Mouse (Mus musculus) layer of hippocampus, adult 11-12 months (tissue): ENCODE data around the gene Gm20696.

Experiments used
- DNase-seq: peaks from one replicate; pipeline ENCODE4 v3.0.0; 2022; ENCODE audit warnings: low spot score

Gene Gm20696

DNA sequence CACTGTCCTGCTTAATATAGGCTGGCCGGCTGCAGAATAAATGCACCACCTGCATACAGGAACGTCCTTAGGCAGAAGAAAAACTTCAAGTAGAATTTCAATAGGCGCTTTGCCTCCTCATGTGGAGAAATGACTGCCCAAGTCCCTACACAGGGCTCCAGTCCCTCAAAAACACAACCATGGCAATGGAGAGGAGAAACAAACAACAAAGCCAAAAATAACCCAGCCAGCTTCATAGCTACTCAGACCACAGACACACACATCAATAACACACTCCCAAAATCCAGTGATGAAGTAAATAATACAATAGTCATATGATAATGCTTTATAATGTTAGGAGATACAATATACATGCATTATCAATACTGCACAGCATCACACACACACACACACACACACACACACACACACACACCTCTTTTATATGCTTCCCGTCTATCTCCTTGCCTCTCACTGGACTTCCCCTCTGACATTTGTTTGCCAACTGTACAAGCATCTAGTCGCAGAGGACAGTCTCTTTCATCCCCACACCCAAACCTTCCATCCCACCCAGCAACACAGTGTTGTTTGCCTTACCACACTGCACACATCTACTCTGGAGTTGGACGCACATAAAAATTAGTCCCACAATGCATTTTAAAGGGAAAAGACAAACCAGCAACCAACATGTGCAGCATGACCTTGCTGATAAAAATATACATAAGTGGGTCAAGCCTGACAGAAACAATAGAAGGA lies 306.7 kb downstream of the Gm20696 start:
- DNase-seq = no peak

DNA sequence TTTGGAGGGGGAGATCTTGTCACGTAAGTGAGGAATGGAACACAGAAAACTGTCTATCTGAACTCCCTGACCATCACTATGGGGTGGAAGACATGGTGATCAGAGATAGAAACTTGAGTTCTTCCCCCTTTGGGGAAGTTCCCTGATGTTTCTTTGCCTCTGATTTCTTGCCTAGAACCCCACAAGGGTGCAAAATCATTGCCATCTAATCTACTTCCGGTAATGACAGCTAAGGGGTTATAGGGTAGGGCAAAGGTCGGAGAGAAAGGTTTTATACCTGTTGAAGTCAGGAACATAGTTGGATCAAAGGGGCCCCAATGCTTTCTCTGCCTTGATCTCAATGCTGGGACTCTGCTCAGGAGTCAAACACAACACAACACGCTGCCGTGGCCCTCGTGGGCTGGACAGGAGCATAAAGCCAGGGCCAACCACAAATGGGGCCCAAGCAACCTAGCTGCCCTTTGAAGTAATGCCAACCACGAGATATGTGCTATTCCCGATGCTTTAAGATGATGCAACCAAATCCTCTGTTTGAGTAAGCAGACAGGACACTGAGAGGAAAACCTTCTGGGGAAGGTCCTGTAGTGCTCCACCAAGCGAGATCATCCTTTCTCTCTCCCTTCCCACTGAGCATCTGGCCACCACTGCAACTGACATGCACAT lies 307.4 kb downstream of the Gm20696 start:
- no peak for DNase-seq

DNA sequence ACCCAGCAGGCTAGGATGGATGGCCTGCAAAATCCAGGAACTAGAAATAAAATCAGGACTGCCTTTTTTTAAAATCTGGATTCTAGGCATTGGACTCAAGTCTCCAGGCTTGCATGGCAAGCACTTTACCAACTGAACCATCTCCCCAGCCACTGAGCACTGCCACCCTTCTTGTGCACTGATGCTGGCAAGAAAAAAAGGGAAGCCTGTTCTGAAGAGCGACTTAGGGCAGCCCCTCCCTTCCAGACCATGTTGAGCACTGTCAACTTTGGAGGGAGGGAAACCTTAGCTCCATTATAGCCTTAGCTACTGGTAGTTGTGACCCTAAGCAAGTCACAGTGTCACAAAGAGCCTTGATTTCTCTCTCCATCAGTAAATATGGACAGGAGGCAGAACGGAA lies 308.7 kb downstream of the Gm20696 start:
- DNase-seq = no peak

DNA sequence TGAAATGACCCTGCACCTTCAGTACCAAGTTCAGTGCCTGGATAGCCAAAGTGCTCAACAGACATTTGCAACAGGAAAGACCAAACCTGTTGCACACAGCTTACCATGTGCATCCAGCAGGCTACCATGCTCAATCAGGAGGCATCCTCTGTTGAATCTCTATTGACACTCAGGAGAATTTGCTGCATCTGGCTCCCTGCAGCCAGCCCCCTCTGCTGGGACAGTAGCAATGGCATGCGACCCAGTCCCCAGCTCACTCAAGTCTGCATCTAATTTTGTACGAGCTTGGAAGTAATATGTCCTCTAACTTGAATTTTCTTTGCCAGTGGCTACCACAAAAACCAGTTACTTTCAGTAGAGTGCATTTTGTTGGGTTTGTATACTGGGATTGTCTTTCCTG lies 312.3 kb downstream of the Gm20696 start:
- DNase-seq = no peak

DNA sequence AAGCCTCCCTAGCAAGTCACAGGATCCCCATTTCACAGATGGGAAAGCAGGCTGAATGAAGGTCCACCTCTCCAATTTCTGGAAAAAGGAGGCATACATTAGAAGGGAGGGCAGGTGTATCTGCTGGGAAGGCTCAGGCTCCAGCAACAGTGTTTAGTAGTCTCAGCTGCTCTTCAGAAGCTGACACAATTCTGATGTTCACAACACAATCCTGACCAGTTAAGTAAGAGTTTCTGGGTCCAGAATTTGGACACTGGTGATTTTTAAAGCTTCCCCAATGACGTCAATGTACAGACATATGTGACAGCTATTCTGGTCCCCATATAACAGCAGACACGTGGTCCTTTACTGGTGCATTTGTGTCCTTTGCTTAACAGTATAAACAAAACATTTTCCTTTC lies 313.2 kb downstream of the Gm20696 start:
- no peak for DNase-seq

DNA sequence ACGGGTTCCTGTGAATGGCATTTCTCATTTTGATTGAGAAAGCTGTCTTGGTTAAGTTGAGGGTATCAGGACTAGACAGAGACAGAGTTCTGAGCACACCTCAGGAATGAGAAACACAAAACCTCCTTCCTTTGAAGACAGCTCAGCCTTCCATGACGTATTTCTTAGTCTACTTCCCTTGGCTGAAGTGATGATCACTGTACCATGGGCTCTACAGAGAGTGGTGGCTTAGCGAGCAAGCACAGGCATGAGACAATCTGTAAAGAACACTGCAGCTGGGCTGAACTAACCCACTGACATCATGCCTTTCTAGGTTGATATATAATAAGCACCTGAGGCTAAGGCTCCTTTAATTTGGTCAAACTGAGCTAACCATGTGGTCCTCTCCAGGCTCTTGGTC lies 316.0 kb downstream of the Gm20696 start:
- DNase-seq = no peak

- no peak for DNase-seq
Measured at GRCm38 (mm10) chr6:99350156-99350555, 316.4 kb downstream of the Gm20696 start.

GRCm38 (mm10) chr6:99347836-99348235 lies 318.8 kb downstream of the Gm20696 start:
- no peak for DNase-seq

- DNase-seq = no peak
Measured at GRCm38 (mm10) chr6:99344966-99345365, 321.6 kb downstream of the Gm20696 start.

DNA sequence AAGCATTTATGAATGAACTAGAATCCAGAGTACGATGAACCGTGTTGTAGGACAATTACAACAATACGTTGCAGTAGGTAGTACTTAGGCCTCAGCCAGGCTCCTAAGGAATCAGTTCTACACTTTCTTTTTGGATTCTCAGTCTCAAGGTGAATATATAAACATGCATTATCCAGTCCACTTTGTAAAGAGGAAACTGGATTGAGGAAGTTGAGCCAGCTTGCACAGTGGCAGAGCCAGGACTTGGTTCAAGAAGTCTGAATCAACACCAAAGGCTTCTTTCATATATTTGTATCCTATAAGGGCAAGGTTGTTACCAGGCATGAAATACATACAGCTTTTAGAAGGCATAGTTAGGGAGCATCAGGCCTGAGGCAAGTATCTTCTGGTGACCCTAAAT lies 322.2 kb downstream of the Gm20696 start:
- no peak for DNase-seq

GRCm38 (mm10) chr6:99343815-99344214 lies 322.8 kb downstream of the Gm20696 start:
- no peak for DNase-seq

GRCm38 (mm10) chr6:99342416-99342815 lies 324.2 kb downstream of the Gm20696 start:
- DNase-seq = no peak

DNA sequence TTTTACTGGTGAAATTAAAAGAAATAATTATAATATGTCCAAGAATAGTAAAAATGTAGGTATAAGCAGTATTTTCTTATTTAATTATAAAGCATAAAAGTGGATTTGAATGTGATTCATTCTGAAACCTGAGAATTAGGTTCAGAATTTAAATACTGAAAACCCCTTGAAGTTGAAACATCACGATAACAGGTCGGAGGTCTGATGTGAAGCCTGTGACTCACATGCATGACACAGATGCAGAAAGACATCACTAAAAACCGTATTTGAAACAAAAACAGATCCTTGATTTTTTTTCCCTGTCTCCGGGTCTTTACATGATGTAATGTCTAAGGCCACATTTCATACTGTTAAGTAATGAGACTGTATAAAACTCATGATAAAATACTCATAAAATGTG lies 325.7 kb downstream of the Gm20696 start:
- no peak for DNase-seq

DNA sequence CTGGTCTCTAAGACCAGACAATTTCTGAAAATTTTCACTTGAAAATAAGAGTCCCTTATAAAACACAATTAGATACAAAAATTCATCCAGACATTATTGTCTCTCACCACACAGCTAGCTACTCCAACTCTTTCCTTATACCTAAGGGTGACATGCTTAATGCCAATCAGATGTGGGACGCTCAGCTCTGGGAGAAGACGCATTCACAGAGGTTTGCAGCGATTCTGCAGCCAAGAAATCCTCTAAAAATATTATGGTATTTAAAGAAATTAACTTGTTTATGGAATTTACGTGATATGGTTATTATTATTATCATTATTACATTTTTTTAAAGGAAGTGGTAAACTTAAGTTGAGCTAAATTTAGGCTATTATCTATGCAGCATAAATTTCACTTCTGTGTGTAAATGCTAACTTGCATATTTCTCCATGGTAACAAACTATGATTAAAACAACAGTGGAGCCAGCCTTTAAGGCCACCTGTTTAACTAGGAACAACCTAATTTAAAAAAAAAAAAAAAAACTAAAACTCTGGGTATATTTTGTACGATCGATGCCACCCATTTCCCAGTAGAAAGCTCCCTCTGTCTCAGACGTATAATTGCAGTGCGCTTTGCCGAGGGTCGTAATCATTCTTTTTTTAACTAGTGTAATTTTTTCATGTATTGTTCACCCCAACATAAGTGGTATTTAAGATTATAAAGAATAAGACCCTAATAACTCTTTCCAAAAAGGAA lies 326.4 kb downstream of the Gm20696 start:
- no peak for DNase-seq

DNA sequence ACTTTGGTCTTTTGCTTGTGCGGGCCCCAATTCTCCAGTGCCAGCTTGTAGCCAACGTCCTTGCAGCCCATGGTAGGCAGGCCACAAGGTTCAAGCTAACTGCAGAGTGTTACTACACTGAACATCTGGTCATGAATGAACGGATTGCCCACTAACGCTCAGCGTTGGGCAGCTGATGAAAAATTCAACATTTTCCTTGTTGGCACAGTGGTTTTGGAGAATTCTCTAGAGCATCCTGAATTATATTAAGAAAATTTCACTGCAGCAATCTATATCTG lies 327.3 kb downstream of the Gm20696 start:
- no peak for DNase-seq

DNA sequence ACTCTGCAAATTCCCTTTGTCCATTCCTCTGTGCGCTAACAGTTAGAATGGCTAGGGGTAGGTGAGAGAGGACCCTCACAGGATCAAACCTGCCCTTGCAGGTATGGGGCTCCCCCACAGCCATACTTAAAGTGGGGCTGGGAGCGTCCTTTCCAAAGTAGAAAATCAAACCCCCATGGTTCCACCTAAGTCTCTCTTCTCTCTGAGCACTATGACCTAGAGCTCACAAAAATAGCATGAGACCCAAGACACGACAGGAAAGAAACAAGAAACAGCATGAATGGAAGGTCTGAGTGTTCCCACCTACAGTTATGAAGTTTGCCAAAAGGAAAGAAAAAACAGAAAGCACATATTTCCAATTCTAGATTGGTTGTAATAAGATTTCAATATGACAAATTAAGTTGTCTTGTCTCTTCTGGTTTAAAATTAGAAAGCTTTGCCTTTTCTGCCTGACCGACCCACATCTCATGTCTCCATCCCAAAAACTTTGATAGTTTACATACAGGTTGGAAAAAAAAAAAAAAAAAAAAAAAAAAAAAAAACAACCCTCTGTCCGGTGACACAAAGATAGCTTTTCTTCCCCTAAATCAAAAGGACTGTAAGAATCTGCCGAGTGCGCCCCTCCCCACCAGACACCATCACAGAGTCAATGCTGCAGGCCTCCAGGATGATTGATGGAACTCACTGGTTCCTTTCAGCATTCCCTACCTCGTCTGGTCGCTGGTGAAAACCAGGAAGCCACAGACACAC lies 327.8 kb downstream of the Gm20696 start:
- DNase-seq = no peak

DNA sequence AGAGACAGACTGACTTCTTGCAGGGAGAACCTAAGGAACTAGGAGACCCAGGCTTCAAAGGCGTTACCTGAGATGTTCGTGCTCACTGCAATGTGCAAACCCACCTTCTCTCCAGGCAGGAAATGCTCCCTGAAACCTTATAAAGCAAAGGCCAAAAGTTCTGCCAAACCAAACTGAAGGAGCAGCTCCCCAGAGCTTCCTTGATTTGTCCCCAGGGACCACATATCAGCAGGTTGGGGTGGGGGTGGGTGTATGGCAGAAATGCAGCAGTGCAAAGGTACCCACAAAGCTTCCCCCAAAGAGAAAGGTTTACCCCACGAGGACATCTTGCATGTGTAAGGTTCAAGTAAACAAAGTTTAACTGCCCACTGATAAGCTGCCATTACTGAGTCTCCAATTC lies 328.4 kb downstream of the Gm20696 start:
- no peak for DNase-seq

DNA sequence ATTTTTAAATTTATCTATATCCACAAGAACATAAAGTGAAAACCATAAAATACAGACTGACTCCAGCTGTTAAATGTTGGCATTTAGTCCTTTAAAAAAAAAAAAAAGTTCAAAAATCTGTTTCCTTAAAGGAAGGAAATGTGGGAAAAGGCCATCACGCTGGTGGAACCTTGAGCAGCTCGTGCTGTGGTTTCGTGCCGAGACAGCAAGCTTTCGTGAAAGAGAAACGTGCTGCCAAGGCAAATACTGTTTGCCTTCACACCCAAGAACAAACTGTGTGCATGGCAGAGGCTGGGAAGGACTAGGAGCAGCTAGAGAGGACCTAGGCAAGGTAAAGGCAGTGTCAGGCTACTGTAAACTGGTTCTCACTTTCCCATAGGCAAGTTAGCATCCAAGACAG lies 329.0 kb downstream of the Gm20696 start:
- no peak for DNase-seq

DNA sequence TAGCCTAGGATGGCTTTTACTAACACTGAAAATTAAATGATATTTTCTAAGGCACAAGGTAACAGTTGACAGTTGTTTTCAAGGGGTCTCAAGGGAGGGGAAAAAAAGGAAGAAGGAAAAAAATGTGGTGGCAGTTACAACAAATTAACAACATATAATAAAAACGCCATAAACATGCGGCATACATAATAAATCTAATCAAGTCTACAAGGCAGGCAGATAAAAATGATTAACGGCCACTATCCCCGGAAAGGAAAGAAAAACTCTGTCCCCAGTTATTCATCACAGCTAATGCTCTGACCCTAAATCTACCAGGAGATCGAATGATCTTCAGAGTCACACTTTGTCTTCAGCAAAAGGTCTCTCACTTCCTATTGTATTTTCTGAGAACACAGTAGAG lies 330.4 kb downstream of the Gm20696 start:
- DNase-seq = no peak

- DNase-seq = no peak
Measured at GRCm38 (mm10) chr6:99335174-99335830, 331.3 kb downstream of the Gm20696 start.

GRCm38 (mm10) chr6:99334255-99334654 lies 332.3 kb downstream of the Gm20696 start:
- DNase-seq = no peak

GRCm38 (mm10) chr6:99333127-99333526 lies 333.5 kb downstream of the Gm20696 start:
- no peak for DNase-seq
